Mouse (Mus musculus) cerebellum, adult 2 months (tissue): ENCODE results near the gene Gm49380. TPM values are rescaled to one million over a fixed set of nuclear protein-coding genes. Genes with fewer than 3 reads are reported as not detected.

Source experiments
- DNase-seq, 2 experiments: peaks; one replicate each; pipeline ENCODE4 v3.0.0; 2021
- H3K27ac ChIP-seq: fragments of 200-500 bp; 2 replicates; pipeline ENCODE4 v1.5.1; 2012; ENCODE audit warnings: low read length, control low read depth, inconsistent platforms; ENCODE audit not compliant: insufficient read depth
- H3K27me3 ChIP-seq: fragments of 200-500 bp; 2 replicates; pipeline ENCODE4 v1.6.1; 2012; ENCODE audit warnings: inconsistent platforms, mild to moderate bottlenecking, low read length, moderate library complexity; ENCODE audit not compliant: control insufficient read depth, insufficient read depth
- H3K4me1 ChIP-seq: fragments of 200-500 bp; 2 replicates; pipeline ENCODE4 v1.6.1; 2011; ENCODE audit warnings: low read length; ENCODE audit not compliant: control insufficient read depth, insufficient read depth
- H3K4me3 ChIP-seq: fragments of 200-500 bp; replicated peaks from 2 replicates; pipeline ENCODE3; 2011; ENCODE audit warnings: mild to moderate bottlenecking, low read depth, low read length, control low read depth; ENCODE audit not compliant: insufficient read depth
- CTCF ChIP-seq: fragments of 200-500 bp; IDR thresholded peaks from 2 replicates; pipeline ENCODE4 v1.5.1; 2011; ENCODE audit warnings: low read depth, mild to moderate bottlenecking, control low read depth, low read length, moderate library complexity, borderline replicate concordance; ENCODE audit not compliant: insufficient read depth
- POLR2A ChIP-seq: fragments of 200-500 bp; IDR thresholded peaks from 2 replicates; pipeline ENCODE4 v1.6.1; 2011; ENCODE audit warnings: low read length, control low read depth, borderline replicate concordance; ENCODE audit not compliant: insufficient read depth
- WGBS: fragments of 180-500 bp; shearing (Covaris S2); methylation state at CpG from one replicate; pipeline ENCODE4 v1.1.7; 2018; 5-methylcytosine and 5-hydroxymethylcytosine counted together
- polyA plus RNA-seq: library from polyadenylated mRNA; depleted of rRNA; stranded (reverse); fragments of >200 nt; gene quantifications from 2 replicates; pipeline ENCODE4 v1.2.3, GENCODE M21; 2012

The Gm49380 gene
- polyA plus RNA-seq, 1 experiment = 0.75 TPM

DNA sequence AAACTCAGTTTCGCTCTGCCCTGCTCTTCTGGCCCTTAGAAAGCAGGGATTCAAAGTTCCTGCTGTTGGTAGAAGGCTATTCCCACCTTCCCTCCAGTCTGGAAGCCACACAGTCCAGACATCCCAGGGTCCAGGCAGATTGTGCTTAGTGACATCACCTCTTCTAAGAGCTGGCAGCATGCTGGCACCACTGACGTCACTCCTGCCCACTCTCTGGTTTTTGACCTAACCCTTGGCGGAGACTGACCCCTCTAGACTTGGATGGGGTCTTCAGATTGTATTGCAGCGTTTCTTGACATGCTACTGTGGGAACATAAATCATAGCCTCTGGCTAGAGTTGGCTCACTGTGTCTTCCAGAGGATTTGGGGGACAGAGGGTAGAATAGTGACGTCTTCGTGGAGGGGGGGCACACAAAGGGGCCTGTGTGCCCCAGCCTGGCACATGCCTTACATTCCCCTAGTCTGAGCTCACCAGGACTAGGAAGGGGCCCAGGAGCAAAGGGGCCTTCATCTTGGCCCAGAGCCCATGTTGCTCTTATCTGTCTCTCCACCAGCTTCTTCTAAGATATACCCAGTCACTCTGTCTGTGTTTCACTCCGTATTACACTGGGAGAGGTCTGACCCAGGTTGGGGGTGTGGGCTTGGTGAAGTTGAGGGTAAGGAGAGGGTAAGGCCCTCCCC, 22.6 kb upstream of the Gm49380 start:
- 38% methylated on average over 7 of the region's 7 CpGs for WGBS
- peak overlapping the region; percentile 62 for H3K4me3 ChIP-seq

DNA sequence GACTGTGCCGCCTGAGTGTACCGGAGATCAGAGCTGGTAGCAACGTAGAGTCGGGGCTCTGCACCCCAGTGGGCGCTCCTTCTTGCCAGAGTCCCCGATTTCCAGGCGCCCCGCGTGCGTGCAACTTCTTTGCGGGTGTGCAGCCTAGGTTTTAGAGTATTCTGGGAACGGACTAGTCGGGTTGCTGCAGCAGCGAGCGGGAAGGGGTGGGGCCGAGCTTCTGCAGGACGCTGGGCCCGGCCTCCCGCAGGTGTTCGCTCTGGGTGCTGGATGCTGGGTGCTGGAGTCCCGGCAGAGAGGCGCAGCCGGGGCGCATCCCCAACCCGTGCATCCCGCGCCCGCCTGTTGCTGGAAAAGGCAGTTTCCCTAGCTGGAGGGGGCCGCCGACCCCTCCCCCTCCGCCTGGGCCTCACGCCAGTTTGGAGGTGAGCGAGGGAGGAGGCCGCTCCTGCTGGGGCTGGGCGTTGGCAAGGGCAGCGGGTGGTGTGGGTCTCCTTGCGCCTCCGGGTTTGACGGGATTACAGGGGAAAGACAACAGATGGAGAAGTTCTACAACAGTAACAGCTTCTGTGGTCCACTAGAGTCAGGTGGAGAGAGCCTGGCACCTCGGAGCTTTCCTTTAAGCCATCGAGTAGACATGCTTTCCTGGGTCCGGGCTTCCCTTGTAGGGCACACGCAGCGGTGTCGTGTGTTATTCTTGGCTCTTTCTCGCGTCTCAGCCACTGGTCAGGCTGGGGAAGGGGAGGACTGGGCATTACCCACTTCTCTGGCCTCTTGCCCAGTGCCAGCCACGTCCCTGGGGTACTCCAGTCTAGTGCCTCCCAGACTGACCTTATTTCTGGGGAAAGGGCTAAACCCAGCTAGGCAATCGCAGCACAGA, 21.8 kb upstream of the Gm49380 start:
- peak overlapping the region; percentile 62 for H3K4me3 ChIP-seq
- H3K27me3 ChIP-seq = no peaks in the 10 kb centered on the region
- H3K4me1 ChIP-seq = peaks cover 24% of the 10 kb centered on the region
- H3K27ac ChIP-seq = peak overlapping the region; percentile 54
- TF ChIP-seq CTCF (no peak), POLR2A (0 out of 2 replicates have a peak, but pooled peaks have one; percentile 1)
- WGBS = under 1% methylated on average over 49 of the region's 49 CpGs
- DNase-seq = peak; percentile 72 to 81

More for the DNA sequence above, 22.6 kb upstream of the Gm49380 start:
- H3K4me1 ChIP-seq = peaks cover 28% of the 10 kb centered on the region
- TF ChIP-seq POLR2A = no peak
- TF ChIP-seq CTCF = no peak
- peak; percentile 70 to 73 for DNase-seq
- H3K27ac ChIP-seq = peak overlapping the region; percentile 18
- H3K27me3 ChIP-seq = no peaks in the 10 kb centered on the region

GRCm38 (mm10) chr9:44134101-44134850, 21.0 kb upstream of the Gm49380 start, which contains the start of gene Mcam:
Gene Mcam (plus strand): TSS chr9:44134469.
- Histone ChIP-seq H3K27me3 (no peaks in the 10 kb centered on the region), H3K4me1 (peaks cover 19% of the 10 kb centered on the region), H3K27ac (peak within 1 kb of the TSS; percentile 76), H3K4me3 (peak within 1 kb of the TSS; percentile 62)
- TF ChIP-seq CTCF = no peak
- peak; percentile 16; the same call in 1 of the 2 replicates for TF ChIP-seq POLR2A
- DNase-seq = peak; percentile 85 to 91
- WGBS = under 1% methylated on average over 49 of the region's 55 CpGs

DNA sequence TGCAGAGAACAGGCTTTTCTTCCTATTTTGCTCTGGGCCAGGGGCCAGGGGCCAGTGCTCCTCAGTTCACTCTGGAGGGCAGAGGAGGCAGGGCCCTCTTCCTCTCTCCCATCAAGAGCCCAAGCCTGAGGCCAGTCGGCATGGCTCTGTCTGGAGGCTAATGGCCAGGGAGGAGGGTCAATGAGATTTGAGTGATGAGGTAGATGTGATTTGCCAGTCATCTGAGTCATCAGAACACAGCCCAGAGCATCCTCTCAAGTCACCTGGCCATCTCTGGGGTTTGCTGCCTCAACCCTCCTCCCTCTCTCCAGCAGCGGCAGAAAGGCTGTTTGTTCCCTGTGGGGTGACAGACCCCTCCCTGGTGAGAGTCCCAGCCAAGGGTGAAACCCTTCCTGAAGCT, 20.0 kb upstream of the Gm49380 start:
- TF ChIP-seq CTCF (no peak), POLR2A (no peak)
- no peaks in the 10 kb centered on the region for H3K27me3 ChIP-seq

DNA sequence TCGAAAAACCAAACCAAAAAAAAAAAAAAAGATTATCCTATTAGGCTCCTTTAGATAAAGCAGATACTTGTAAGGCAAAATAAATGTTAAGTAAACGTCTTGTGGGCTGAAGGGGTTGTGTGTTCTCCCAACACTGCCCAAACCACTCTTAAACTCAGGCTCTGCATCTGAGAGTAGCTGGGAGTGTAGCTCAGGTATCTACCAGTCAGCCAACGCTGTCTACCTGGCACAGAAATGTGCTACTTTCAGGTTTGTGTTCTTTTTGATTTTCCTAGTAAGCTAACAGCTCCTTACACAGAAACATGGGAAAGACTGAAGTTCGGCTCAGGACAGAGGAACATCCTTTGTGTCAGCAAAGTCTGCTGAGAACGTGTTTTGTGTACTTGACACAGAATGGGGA, 18.9 kb upstream of the Gm49380 start:
- H3K27me3 ChIP-seq = no peaks in the 10 kb centered on the region
- TF ChIP-seq POLR2A (no peak), CTCF (no peak)

More for the DNA sequence above, 20.0 kb upstream of the Gm49380 start:
- 13% methylated on average over 2 of the region's 2 CpGs for WGBS
- H3K4me3 ChIP-seq = no peak overlapping the region
- DNase-seq = peak; percentile 55 to 61
- H3K4me1 ChIP-seq = peaks cover 16% of the 10 kb centered on the region
- 0 out of 2 replicates have a peak overlapping the region, but pooled peaks have one; percentile 76 for H3K27ac ChIP-seq

DNA sequence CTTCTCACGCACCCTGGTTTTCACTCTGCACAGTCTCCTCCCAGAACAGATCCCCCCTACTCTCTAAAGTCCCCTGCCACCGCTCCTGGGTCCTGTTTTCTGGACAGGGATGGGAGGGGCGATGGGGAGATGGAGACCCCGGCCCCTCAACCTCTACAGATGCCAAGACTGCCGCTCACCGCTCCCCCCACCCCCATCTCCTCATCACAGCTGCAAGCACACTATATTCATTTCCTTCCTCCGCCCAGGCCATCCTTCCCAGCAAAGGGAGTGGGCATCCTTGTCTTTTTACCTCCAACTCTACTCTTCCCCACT, 17.9 kb upstream of the Gm49380 start:
- H3K27ac ChIP-seq = no peak overlapping the region

More for the DNA sequence above, 18.9 kb upstream of the Gm49380 start:
- 96% methylated on average over 5 of the region's 5 CpGs for WGBS
- Histone ChIP-seq H3K27ac (no peak overlapping the region), H3K4me1 (peaks cover 16% of the 10 kb centered on the region), H3K4me3 (no peak overlapping the region)
- peak in 1 of 2 experiments; percentile 13 for DNase-seq

GRCm38 (mm10) chr9:44130581-44131275, 17.4 kb upstream of the Gm49380 start:
- 59% methylated on average over 19 of the region's 19 CpGs for WGBS
- Histone ChIP-seq H3K4me3 (peak overlapping the region; percentile 59), H3K4me1 (peaks cover 16% of the 10 kb centered on the region), H3K27ac (no peak overlapping the region; the same call in 1 of the 2 replicates), H3K27me3 (no peaks in the 10 kb centered on the region)
- peak in 1 of 2 experiments; percentile 30 for DNase-seq
- TF ChIP-seq CTCF (no peak), POLR2A (no peak)

More for the DNA sequence above, 17.9 kb upstream of the Gm49380 start:
- no peak for TF ChIP-seq POLR2A
- peak in 1 of 2 experiments; percentile 13 for DNase-seq
- H3K4me1 ChIP-seq = peaks cover 16% of the 10 kb centered on the region
- H3K4me3 ChIP-seq = no peak overlapping the region
- WGBS = 73% methylated on average over 7 of the region's 7 CpGs
- H3K27me3 ChIP-seq = no peaks in the 10 kb centered on the region
